1 mouse cellular context compared by ENCODE assay signal in genomic region chr11:102318576-102319409, GRCm38 (mm10).
TF ChIP-seq lines count a peak whose summit lies in the region.

No protein-coding gene starts in this region.

TF ChIP-seq in CH12.LX, 34 proteins besides CTCF, POLR2A, EP300 and RAD21 (continued from another document):
- TF ChIP-seq ETS1 (conservative IDR thresholded peaks at IDR 0.05; ENCODE audit: low read depth, low read length) (no peak), ZNF384 (IDR thresholded peaks at IDR 0.05; ENCODE audit: low read depth, low read length) (peak; percentile 78), MAZ (IDR thresholded peaks at IDR 0.05; ENCODE audit: low read depth, low read length) (no peak), GABPA (IDR thresholded peaks at IDR 0.05; ENCODE audit: insufficient replicate concordance, low read depth, low read length) (no peak), SMC3 (IDR thresholded peaks at IDR 0.05; ENCODE audit: low read depth, low read length) (no peak), UBTF (IDR thresholded peaks at IDR 0.05; ENCODE audit: low read depth, low read length) (peak; percentile 84), IRF4 (IDR thresholded peaks at IDR 0.05; ENCODE audit: low read depth, low read length) (no peak), CHD2 (IDR thresholded peaks at IDR 0.05; ENCODE audit: low read length) (no peak; the same call in none of the 2 replicates), SIN3A (IDR thresholded peaks at IDR 0.05; ENCODE audit: low read length) (no peak; the same call in 1 of the 2 replicates), ELF1 (IDR thresholded peaks at IDR 0.05; ENCODE audit: low read depth, low read length) (no peak), PAX5 (IDR thresholded peaks at IDR 0.05; ENCODE audit: low read length) (no peak), JUN (IDR thresholded peaks at IDR 0.05; ENCODE audit: insufficient read depth, low read depth, low read length) (no peak), NRF1 (IDR thresholded peaks at IDR 0.05; ENCODE audit: low read depth, low read length) (no peak), POLR2AphosphoS2 (IDR thresholded peaks at IDR 0.05; ENCODE audit: low read depth, low read length) (no peak), MAFK (IDR thresholded peaks at IDR 0.05; ENCODE audit: insufficient replicate concordance, low read length) (no peak), MEF2A (IDR thresholded peaks at IDR 0.05; ENCODE audit: borderline replicate concordance, low read depth, low read length) (no peak), HCFC1 (IDR thresholded peaks at IDR 0.05; ENCODE audit: low read depth, low read length) (no peak), TCF12 (IDR thresholded peaks at IDR 0.05; ENCODE audit: low read depth, low read length) (peak; percentile 22), RCOR1 (conservative IDR thresholded peaks at IDR 0.05; ENCODE audit: low read depth, low read length) (no peak), USF2 (conservative IDR thresholded peaks at IDR 0.05; ENCODE audit: low read depth, low read length) (no peak), TBP (conservative IDR thresholded peaks at IDR 0.05; ENCODE audit: low read depth, low read length) (peak; percentile 7; the same call in 1 of the 2 replicates), ZMIZ1 (IDR thresholded peaks at IDR 0.05; ENCODE audit: low read depth, low read length) (0 out of 2 replicates have a peak, but pooled peaks have one; percentile 5), CHD1 (IDR thresholded peaks at IDR 0.05; ENCODE audit: low read depth, low read length) (peak; percentile 91), BHLHE40 (IDR thresholded peaks at IDR 0.05; ENCODE audit: low read depth, low read length) (no peak)
